Mouse (Mus musculus) spleen, adult 2 months (tissue): Measurements from ENCODE around the gene Acsl3.

Experiments used
- CTCF ChIP-seq: fragments of 200-500 bp; IDR thresholded peaks from 2 replicates; pipeline ENCODE4 v1.5.1; 2011; ENCODE audit warnings: mild to moderate bottlenecking, inconsistent platforms; ENCODE audit not compliant: insufficient read depth, insufficient read length, insufficient replicate concordance; ENCODE audit errors: extremely low read depth
- POLR2A ChIP-seq: fragments of 200-500 bp; IDR thresholded peaks from 2 replicates; pipeline ENCODE4 v1.6.1; 2011; ENCODE audit warnings: low read depth, low read length, inconsistent platforms

GRCm38 (mm10) chr1:78743318-78743717 is 85.7 kb downstream of the Acsl3 start:
- TF ChIP-seq CTCF (no peak), POLR2A (no peak)
